Mouse (Mus musculus) liver, embryonic 14.5 days (tissue): ENCODE results near the gene Trub2.

Experiments used
- CTCF ChIP-seq: IDR thresholded peaks from 2 replicates; pipeline ENCODE4 v1.5.1; 2016; ENCODE audit warnings: antibody characterized with exemption, low read depth, control low read depth
- EP300 ChIP-seq: IDR thresholded peaks from 2 replicates; pipeline ENCODE4 v1.6.1; 2016; ENCODE audit warnings: antibody characterized with exemption, low read depth

DNA sequence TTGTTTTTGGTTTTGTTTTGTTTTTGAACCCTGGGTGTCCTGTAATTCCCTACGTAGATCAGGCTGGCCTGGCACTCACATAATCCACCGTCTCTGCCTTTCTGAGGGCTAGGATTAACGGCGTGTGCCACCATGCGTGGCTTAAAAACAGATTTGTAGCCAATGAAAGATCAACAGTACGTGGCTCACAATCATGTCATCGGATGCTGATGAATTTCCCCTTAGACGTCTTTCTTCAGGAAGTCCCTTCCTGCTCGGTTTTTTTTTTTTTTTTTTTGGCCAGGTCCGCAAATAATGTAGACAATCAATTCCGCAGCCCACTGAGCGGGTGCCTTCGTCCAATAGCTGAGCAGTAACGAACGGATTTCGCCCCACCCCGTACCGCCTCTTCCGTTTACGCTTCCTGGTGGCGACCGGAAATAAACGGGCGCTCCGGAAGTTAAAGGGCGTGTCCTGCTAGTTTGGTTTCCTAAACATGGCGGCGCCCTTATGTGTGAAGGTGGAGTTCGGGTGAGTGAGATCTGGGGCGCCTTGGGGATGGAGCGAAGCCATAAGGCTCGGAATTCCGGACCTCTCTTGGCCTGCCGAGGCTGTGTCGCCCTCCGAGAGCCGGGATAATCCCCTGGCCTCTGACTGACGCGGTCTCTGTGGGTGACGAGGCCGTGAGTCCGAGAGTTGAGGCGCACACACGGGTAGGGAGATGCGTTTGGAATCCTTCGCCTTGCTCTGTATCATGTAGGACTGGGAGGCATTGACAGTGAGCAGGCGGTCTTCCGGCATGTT lies 38.8 kb upstream of the Trub2 start:
- no peak; the same call in 1 of the 2 replicates for TF ChIP-seq CTCF
- no peak for TF ChIP-seq EP300
